Mouse (Mus musculus) macrophage (primary cell): ENCODE measurements at regions not wholly inside any gene's neighbourhood (a gene's known extent, or its start where the extent isn't known, plus 50 kb on each side); places are given as distances from the start of the nearest gene placed in this dataset.

ENCODE experiments used
- H3K27ac ChIP-seq: fragments of 350-480 bp; formaldehyde crosslinking; 2 replicates; pipeline ENCODE4 v1.9.0; 2021
- H3K36me3 ChIP-seq: fragments of 350-480 bp; formaldehyde crosslinking; 2 replicates; pipeline ENCODE4 v1.9.0; 2021; ENCODE audit errors: inconsistent target
- H3K4me3 ChIP-seq: fragments of 350-480 bp; formaldehyde crosslinking; 2 replicates; pipeline ENCODE4 v1.9.0; 2021; ENCODE audit errors: inconsistent target
- H3K79me2 ChIP-seq: fragments of 350-480 bp; formaldehyde crosslinking; 2 replicates; pipeline ENCODE4 v1.9.0; 2021; ENCODE audit errors: inconsistent target
- WGBS: methylation state at CpG from one replicate; pipeline ENCODE4 v1.1.7; 2026; ENCODE audit warnings: inconsistent platforms; ENCODE audit not compliant: missing documents; 5-methylcytosine and 5-hydroxymethylcytosine counted together

- H3K79me2 ChIP-seq = no peaks in the 10 kb centered on the region
Observed at GRCm38 (mm10) chr19:14663350-14663749, 65.5 kb upstream of the Tle4 start.

GRCm38 (mm10) chr19:14659725-14660124 is 61.9 kb upstream of the Tle4 start:
- Histone ChIP-seq H3K36me3 (no peaks in the 10 kb centered on the region), H3K27ac (no peak overlapping the region), H3K79me2 (no peaks in the 10 kb centered on the region), H3K4me3 (no peak overlapping the region)
- 40% methylated on average over 4 of the region's 4 CpGs for whole genome bisulfite sequencing

More at GRCm38 (mm10) chr19:14663350-14663749, 65.5 kb upstream of the Tle4 start:
- Histone ChIP-seq H3K36me3 (no peaks in the 10 kb centered on the region), H3K4me3 (no peak overlapping the region), H3K27ac (no peak overlapping the region)
- WGBS = 48% methylated on average over 4 of the region's 4 CpGs

GRCm38 (mm10) chr19:14658479-14658878 is 60.6 kb upstream of the Tle4 start:
- Histone ChIP-seq H3K36me3 (no peaks in the 10 kb centered on the region), H3K4me3 (no peak overlapping the region), H3K79me2 (no peaks in the 10 kb centered on the region), H3K27ac (no peak overlapping the region)
- 77% methylated on average over 2 of the region's 2 CpGs for WGBS

- no peaks in the 10 kb centered on the region for H3K79me2 ChIP-seq
- no peak overlapping the region for H3K4me3 ChIP-seq
- no peaks in the 10 kb centered on the region for H3K36me3 ChIP-seq
- WGBS = 87% methylated on average over 2 of the region's 2 CpGs
- H3K27ac ChIP-seq = no peak overlapping the region
Observed at GRCm38 (mm10) chr19:14656022-14656388, 58.2 kb upstream of the Tle4 start.

GRCm38 (mm10) chr19:14655302-14656021 is 57.6 kb upstream of the Tle4 start:
- Histone ChIP-seq H3K79me2 (no peaks in the 10 kb centered on the region), H3K4me3 (no peak overlapping the region), H3K27ac (no peak overlapping the region), H3K36me3 (no peaks in the 10 kb centered on the region)
- WGBS = 72% methylated on average over 5 of the region's 5 CpGs
